Mouse (Mus musculus) liver, adult 2 months (tissue): ENCODE data around the gene Skap1.

Experiments
- CTCF ChIP-seq: fragments of 200-500 bp; IDR thresholded peaks from 2 replicates; pipeline ENCODE4 v1.5.1; 2011; ENCODE audit warnings: low read depth, low read length, control low read depth
- POLR2A ChIP-seq: fragments of 200-500 bp; IDR thresholded peaks from 2 replicates; pipeline ENCODE4 v1.6.1; 2011; ENCODE audit warnings: low read length, control low read depth; ENCODE audit not compliant: insufficient read depth; ENCODE audit errors: extremely low read depth

DNA sequence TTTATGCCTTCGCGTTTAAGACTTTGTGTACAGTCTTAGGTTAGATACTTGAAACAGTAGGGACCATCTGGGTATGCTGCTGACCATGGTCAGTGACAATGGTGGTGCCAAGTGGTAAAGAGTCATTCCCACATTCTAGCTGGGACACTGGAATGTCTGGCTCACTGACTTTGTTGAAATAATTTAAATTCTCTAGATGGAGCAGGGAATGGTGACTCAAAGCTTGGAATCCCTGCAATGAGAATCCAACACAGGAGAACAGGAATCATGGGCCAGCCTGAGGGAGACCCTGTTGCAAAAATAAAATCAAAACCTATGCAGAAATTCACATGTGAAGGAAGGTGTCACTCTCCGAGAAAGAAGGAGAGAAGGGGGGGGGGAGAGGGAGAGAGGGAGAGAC, 138.4 kb downstream of the Skap1 start:
- TF ChIP-seq POLR2A (no peak), CTCF (no peak)
